Mouse (Mus musculus): ENCODE data around the gene Olfr926.
"Not testable (repeated sequence)": the region's sequence is repeated elsewhere in the genome, so short reads cannot be mapped to it uniquely, and the experiment has no call there.

Olfr926 gene

DNA sequence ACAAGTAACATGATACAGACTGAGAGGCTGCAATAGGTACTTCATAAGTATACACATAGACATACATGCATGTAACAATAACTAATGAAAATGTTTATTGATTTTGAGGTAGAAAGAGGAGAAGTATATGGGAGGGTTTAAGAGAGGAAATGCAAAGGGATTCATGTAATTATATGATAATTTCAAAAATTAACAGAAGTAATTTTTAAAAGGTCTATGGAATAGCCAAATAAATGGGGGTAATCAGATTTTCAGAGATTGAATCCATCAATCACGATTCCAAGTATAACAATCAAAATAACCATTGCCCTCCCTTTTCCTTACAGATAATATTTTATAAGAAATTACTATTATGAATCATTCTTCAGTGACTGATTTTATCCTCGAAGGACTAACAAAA is at the start of gene Olfr926:
TSS of gene Olfr926 (plus strand) at position 301 of the 400 bp plus-strand sequence.
- DNase-seq (ENCODE audit: low read depth, low spot score): no peak

- DNase-seq (ENCODE audit: low read depth, low spot score): no peak
Observed at GRCm38 (mm10) chr9:38833027-38833426, 43.9 kb upstream of the Olfr926 start.

GRCm38 (mm10) chr9:38844149-38844548 is 32.8 kb upstream of the Olfr926 start, which contains the start of gene Olfr924:
Olfr924 (plus strand) TSS chr9:38844449.
- no peak for DNase-seq (ENCODE audit: low read depth, low spot score)

DNA sequence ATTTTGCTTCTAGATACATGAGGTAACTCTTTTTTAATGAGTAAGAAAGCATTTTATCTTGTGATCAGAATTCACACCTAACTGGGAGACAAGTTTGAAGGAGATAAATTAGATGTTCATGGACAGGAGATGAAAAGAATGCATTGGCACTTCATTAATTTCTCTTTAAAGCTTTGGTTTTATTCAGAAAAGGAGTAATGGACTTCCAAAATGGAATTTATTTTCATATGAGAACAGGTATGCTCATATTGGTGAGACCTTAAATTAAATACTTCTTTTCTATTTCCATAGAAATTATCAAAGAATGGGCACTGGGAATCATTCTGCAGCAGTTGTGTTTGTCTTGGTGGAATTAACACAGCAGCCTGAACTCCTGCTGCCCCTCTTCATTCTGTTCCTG is 22.2 kb upstream of the Olfr926 start, which contains the start of gene Olfr26:
TSS of gene Olfr26 (plus strand) at position 301 of the 400 bp plus-strand sequence.
- no peak for DNase-seq (ENCODE audit: low read depth, low spot score)

- not testable (repeated sequence) for DNase-seq (ENCODE audit: low read depth, low spot score)
Observed at GRCm38 (mm10) chr9:38874880-38875279, 2.0 kb upstream of the Olfr926 start.
